Mouse (Mus musculus): ENCODE data around the gene Prdx2. TPM values are rescaled to one million over a fixed set of nuclear protein-coding genes. Genes with fewer than 3 reads are reported as not detected.

The Prdx2 gene
- polyA plus RNA-seq, 2 experiments, result 1,155 to 2,207 TPM

DNA sequence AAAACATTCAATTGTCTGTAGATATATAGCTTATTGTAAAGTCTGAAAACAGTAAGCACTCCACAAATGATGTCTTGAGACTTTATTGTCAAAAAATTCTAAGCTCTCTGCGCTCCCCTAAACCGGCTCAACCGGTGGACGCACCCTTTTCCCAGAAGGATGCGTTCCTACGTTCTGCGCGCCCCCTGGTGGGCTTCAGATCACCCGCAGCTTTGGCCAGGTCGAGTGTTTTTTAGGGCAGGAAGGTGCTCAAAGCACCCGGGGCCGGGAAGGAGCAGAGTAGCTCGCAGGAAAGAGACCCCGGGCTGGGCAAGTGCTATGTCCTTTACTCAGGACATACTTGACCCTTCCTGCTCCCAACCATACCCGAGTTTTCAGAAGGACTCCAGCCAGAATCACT, 20.4 kb downstream of the Prdx2 start:
- ATAC-seq (ENCODE audit: insufficient read depth) (peak; percentile 76), DNase-seq (ENCODE audit: low read depth in 3 of 3, low spot score in 3 of 3) (peak; percentile 88 to 94 (median 91))
- peak overlapping the region; percentile 81 for H3K9ac ChIP-seq (replicated peaks)
- H3K4me1 ChIP-seq (replicated peaks; ENCODE audit: control insufficient read depth in 2 of 2, insufficient read depth in 2 of 2, low read length in 1 of 2), result peaks cover 32 to 34% of the 10 kb centered on the region in 2 experiments
- H3K27ac ChIP-seq, result peak overlapping the region; percentile 87
- H3K4me3 ChIP-seq (ENCODE audit: insufficient read depth in 1 of 2, low read depth in 2 of 2, low read length in 2 of 2), result peak overlapping the region; percentile 43 to 59
- WGBS (ENCODE audit: insufficient replicate concordance), result 0% methylated on average over 15 of the region's 15 CpGs
- no peaks in the 10 kb centered on the region for H3K36me3 ChIP-seq (replicated peaks; ENCODE audit: control insufficient read depth, insufficient read depth, low read depth)
- H3K27me3 ChIP-seq (ENCODE audit: control insufficient read depth, insufficient read depth, low read length), result no peaks in the 10 kb centered on the region
- no peaks in the 10 kb centered on the region for H3K9me3 ChIP-seq (ENCODE audit: control insufficient read depth, low read length)
- TF ChIP-seq CTCF (IDR thresholded peaks at IDR 0.05; ENCODE audit: low read depth), result peak; percentile 96
- no peak for TF ChIP-seq EP300 (IDR thresholded peaks at IDR 0.05; ENCODE audit: low read depth)
- peak overlapping the region; percentile 88 for H3K4me2 ChIP-seq (ENCODE audit: low read depth)

DNA sequence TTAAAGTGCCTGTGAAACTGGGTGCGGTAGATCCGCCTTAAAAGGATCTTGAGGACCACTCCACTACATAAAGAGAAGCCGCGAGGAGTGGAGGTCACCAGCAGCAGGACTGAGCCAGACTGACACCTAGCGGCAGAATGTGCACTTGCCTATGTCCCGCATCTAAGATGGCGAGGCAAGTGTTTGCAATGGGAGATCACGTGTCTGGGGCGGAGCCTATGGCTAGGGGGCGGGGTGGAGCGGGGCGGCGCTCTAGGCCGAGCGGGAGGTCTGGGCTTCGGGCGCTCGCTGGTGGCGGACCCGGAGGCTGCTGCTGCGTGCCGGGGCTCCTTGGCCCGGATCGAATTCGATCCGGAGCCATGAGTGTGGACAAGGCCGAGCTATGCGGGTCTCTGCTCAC, 21.0 kb downstream of the Prdx2 start, which contains the start of gene Hook2:
TSS of gene Hook2 (plus strand) at position 255 of the 400 bp plus-strand sequence.
- ATAC-seq (ENCODE audit: insufficient read depth) (peak; percentile 84), DNase-seq (ENCODE audit: low read depth in 3 of 3, low spot score in 3 of 3) (peak; percentile 98 to 99 (median 98))
- TF ChIP-seq EP300 (IDR thresholded peaks at IDR 0.05; ENCODE audit: low read depth) (no peak), CTCF (IDR thresholded peaks at IDR 0.05; ENCODE audit: low read depth) (peak; percentile 98)
- WGBS (ENCODE audit: insufficient replicate concordance), result under 1% methylated on average over 28 of the region's 28 CpGs
- peak within 1 kb of the TSS; percentile 88 for H3K4me2 ChIP-seq (ENCODE audit: low read depth)
- peaks cover 27 to 29% of the 10 kb centered on the region in 2 experiments for H3K4me1 ChIP-seq (replicated peaks; ENCODE audit: control insufficient read depth in 2 of 2, insufficient read depth in 2 of 2, low read length in 1 of 2)
- H3K27ac ChIP-seq, result peak within 1 kb of the TSS; percentile 87
- no peaks in the 10 kb centered on the region for H3K27me3 ChIP-seq (ENCODE audit: control insufficient read depth, insufficient read depth, low read length)
- peak within 1 kb of the TSS; percentile 81 for H3K9ac ChIP-seq (replicated peaks)
- no peaks in the 10 kb centered on the region for H3K36me3 ChIP-seq (replicated peaks; ENCODE audit: control insufficient read depth, insufficient read depth, low read depth)
- no peaks in the 10 kb centered on the region for H3K9me3 ChIP-seq (ENCODE audit: control insufficient read depth, low read length)
- H3K4me3 ChIP-seq (ENCODE audit: insufficient read depth in 1 of 2, low read depth in 2 of 2, low read length in 2 of 2), result peak within 1 kb of the TSS; percentile 55 to 59

DNA sequence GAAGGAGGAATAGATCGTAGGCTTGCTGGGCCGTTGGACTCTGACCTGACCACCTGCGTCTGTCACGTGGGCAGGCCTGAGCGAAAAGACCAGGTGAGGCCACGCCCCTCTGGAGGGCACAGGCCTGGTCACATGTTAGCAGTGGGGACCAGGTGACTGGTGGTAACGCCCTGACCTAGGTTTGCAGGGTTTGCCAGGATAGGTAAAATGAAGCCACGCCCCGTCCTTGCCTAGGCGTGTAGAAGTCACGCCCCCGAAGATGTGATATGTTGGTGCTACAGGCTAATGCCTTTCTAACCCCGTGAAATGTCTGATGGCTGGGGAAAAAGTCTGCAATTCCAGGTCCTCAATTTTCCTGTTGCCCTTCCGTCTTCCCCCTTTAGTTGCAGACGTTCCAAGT, 21.4 kb downstream of the Prdx2 start:
- H3K9ac ChIP-seq (replicated peaks), result peak overlapping the region; percentile 58
- H3K27ac ChIP-seq, result peak overlapping the region; percentile 36
- H3K4me2 ChIP-seq (ENCODE audit: low read depth), result peak overlapping the region; percentile 88
- H3K36me3 ChIP-seq (replicated peaks; ENCODE audit: control insufficient read depth, insufficient read depth, low read depth), result no peaks in the 10 kb centered on the region
- no peaks in the 10 kb centered on the region for H3K27me3 ChIP-seq (ENCODE audit: control insufficient read depth, insufficient read depth, low read length)
- no peak for TF ChIP-seq EP300 (IDR thresholded peaks at IDR 0.05; ENCODE audit: low read depth)
- TF ChIP-seq CTCF (IDR thresholded peaks at IDR 0.05; ENCODE audit: low read depth), result no peak
- H3K4me1 ChIP-seq (replicated peaks; ENCODE audit: control insufficient read depth in 2 of 2, insufficient read depth in 2 of 2, low read length in 1 of 2), result peaks cover 25 to 27% of the 10 kb centered on the region in 2 experiments
- peak; percentile 58 for ATAC-seq (ENCODE audit: insufficient read depth)
- peak overlapping the region; percentile 55 to 59 for H3K4me3 ChIP-seq (ENCODE audit: insufficient read depth in 1 of 2, low read depth in 2 of 2, low read length in 2 of 2)
- peak in 1 of 3 experiments; percentile 83 for DNase-seq (ENCODE audit: low read depth in 3 of 3, low spot score in 3 of 3)
- WGBS (ENCODE audit: insufficient replicate concordance), result 2% methylated on average over 15 of the region's 15 CpGs
- H3K9me3 ChIP-seq (ENCODE audit: control insufficient read depth, low read length), result no peaks in the 10 kb centered on the region

DNA sequence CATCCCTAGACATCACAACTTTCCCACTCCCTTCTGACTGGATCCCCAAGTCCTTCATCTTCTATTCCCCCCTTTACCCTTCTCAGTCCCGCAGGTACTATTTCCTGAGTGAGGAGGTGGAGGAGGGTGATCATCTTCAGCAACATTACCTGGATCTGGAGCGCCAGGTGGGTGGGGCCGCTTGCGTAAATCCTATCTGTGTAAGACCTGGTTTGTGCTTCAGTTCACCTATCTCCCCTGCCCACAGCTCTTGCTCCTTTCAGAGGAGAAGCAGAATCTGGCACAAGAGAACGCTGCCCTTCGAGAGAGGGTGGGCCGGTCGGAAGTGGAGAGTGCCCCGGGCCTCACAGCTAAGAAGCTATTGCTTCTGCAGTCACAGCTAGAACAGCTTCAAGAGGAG, 25.0 kb downstream of the Prdx2 start:
- 88% methylated on average over 9 of the region's 9 CpGs for WGBS (ENCODE audit: insufficient replicate concordance)
- Histone ChIP-seq H3K27ac (no peak overlapping the region), H3K4me1 (replicated peaks; ENCODE audit: control insufficient read depth in 2 of 2, insufficient read depth in 2 of 2, low read length in 1 of 2) (peaks cover 8 to 14% of the 10 kb centered on the region in 2 experiments), H3K9me3 (ENCODE audit: control insufficient read depth, low read length) (no peaks in the 10 kb centered on the region), H3K4me2 (ENCODE audit: low read depth) (no peak overlapping the region), H3K27me3 (ENCODE audit: control insufficient read depth, insufficient read depth, low read length) (no peaks in the 10 kb centered on the region), H3K4me3 (ENCODE audit: insufficient read depth in 1 of 2, low read depth in 2 of 2, low read length in 2 of 2) (no peak overlapping the region), H3K36me3 (replicated peaks; ENCODE audit: control insufficient read depth, insufficient read depth, low read depth) (no peaks in the 10 kb centered on the region), H3K9ac (replicated peaks) (no peak overlapping the region)
- ATAC-seq (ENCODE audit: insufficient read depth) (no peak), DNase-seq (ENCODE audit: low read depth in 3 of 3, low spot score in 3 of 3) (no peak)
- no peak for TF ChIP-seq CTCF (IDR thresholded peaks at IDR 0.05; ENCODE audit: low read depth)

DNA sequence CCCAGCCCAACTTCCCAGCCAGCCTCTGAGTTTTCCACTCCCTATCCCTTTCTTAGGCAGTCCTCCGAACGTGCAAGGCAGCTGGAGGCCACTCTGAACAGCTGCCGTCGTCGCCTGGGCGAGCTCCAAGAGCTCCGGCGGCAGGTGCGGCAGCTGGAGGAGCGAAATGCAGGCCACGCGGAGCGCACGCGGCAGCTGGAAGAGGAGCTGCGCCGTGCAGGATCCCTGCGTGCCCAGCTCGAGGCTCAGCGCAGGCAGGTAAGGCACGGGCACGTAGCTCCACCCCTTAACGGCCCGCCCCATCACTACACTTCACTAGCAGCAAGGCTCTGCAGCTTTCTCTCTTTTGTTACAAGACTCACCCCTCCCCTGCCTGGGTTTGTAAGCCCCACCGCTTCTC, 26.3 kb downstream of the Prdx2 start:
- no peak for DNase-seq (ENCODE audit: low read depth in 3 of 3, low spot score in 3 of 3)

More for the DNA sequence above, 26.3 kb downstream of the Prdx2 start:
- WGBS (ENCODE audit: insufficient replicate concordance), result 59% methylated on average over 25 of the region's 25 CpGs
- no peak for ATAC-seq (ENCODE audit: insufficient read depth)
- Histone ChIP-seq H3K9me3 (ENCODE audit: control insufficient read depth, low read length) (no peaks in the 10 kb centered on the region), H3K9ac (replicated peaks) (no peak overlapping the region), H3K36me3 (replicated peaks; ENCODE audit: control insufficient read depth, insufficient read depth, low read depth) (no peaks in the 10 kb centered on the region), H3K4me1 (replicated peaks; ENCODE audit: control insufficient read depth in 2 of 2, insufficient read depth in 2 of 2, low read length in 1 of 2) (peaks cover 5 to 11% of the 10 kb centered on the region in 2 experiments), H3K4me2 (ENCODE audit: low read depth) (no peak overlapping the region), H3K27me3 (ENCODE audit: control insufficient read depth, insufficient read depth, low read length) (no peaks in the 10 kb centered on the region), H3K27ac (no peak overlapping the region), H3K4me3 (ENCODE audit: insufficient read depth in 1 of 2, low read depth in 2 of 2, low read length in 2 of 2) (no peak overlapping the region)
- TF ChIP-seq EP300 (IDR thresholded peaks at IDR 0.05; ENCODE audit: low read depth), result no peak
- TF ChIP-seq CTCF (IDR thresholded peaks at IDR 0.05; ENCODE audit: low read depth), result no peak
